In genomic region chr15:81859330-81860255, GRCm38 (mm10) we compare ENCODE assay signal across 7 mouse cellular contexts. TPM values are rescaled to one million over a fixed set of nuclear protein-coding genes. Genes with fewer than 3 reads are reported as not detected.
DNase-seq lines count a peak whose midpoint lies in the region; ATAC-seq and TF ChIP-seq lines count a peak whose summit lies in the region.

No protein-coding gene starts in this region.

- peak overlapping the region; percentile 93 for H3K27ac ChIP-seq in embryonic facial prominence, embryonic 10.5 days (replicated peaks)
- H3K27ac ChIP-seq in intestine, postnatal 0 days (ENCODE audit: low read depth, low read length), result peak overlapping the region; percentile 92
- H3K27ac ChIP-seq in midbrain, embryonic 12.5 days (replicated peaks), result peak overlapping the region; percentile 85
- H3K27ac ChIP-seq in small intestine, adult 2 months (ENCODE audit: insufficient read depth, low read depth, low read length), result peak overlapping the region; percentile 99

- H3K4me3 ChIP-seq in embryonic facial prominence, embryonic 10.5 days, result peak overlapping the region; percentile 89
- H3K4me3 ChIP-seq in intestine, postnatal 0 days (ENCODE audit: low read depth, low read length), result peak overlapping the region; percentile 84
- H3K4me3 ChIP-seq in midbrain, embryonic 12.5 days, result peak overlapping the region; percentile 91
- H3K4me3 ChIP-seq in small intestine, adult 2 months (ENCODE audit: low read depth, low read length), result peak overlapping the region; percentile 88

- peaks cover 14% of the 10 kb centered on the region for H3K36me3 ChIP-seq in embryonic facial prominence, embryonic 10.5 days (replicated peaks)
- peaks cover 11% of the 10 kb centered on the region; the same call in 1 of the 2 replicates for H3K36me3 ChIP-seq in intestine, postnatal 0 days (ENCODE audit: control insufficient read depth, insufficient read depth)
- H3K36me3 ChIP-seq in midbrain, embryonic 12.5 days, result peaks cover 10% of the 10 kb centered on the region
- H3K36me3 ChIP-seq in small intestine, adult 2 months (ENCODE audit: control insufficient read depth, insufficient read depth, low read length), result peaks cover 6% of the 10 kb centered on the region; the same call in 1 of the 2 replicates

- H3K9ac ChIP-seq in intestine, postnatal 0 days (ENCODE audit: low read depth, low read length), result peak overlapping the region; percentile 82
- peak overlapping the region; percentile 86 for H3K9ac ChIP-seq in midbrain, embryonic 12.5 days (replicated peaks)

- no peaks in the 10 kb centered on the region for H3K9me3 ChIP-seq in embryonic facial prominence, embryonic 10.5 days
- H3K9me3 ChIP-seq in intestine, postnatal 0 days (ENCODE audit: control insufficient read depth), result no peaks in the 10 kb centered on the region
- H3K9me3 ChIP-seq in midbrain, embryonic 12.5 days, result no peaks in the 10 kb centered on the region

- no peak for TF ChIP-seq CTCF in intestine, postnatal 0 days (IDR thresholded peaks at IDR 0.05; ENCODE audit: low read depth)
- no peak for TF ChIP-seq CTCF in small intestine, adult 2 months (IDR thresholded peaks at IDR 0.05; ENCODE audit: extremely low read depth, insufficient read length, insufficient replicate concordance, low read depth, low read length)

- H3K4me2 ChIP-seq in intestine, postnatal 0 days (replicated peaks; ENCODE audit: low read depth), result peak overlapping the region; percentile 65
- peak overlapping the region; percentile 96 for H3K4me2 ChIP-seq in midbrain, embryonic 12.5 days (replicated peaks)

- H3K4me1 ChIP-seq in embryonic facial prominence, embryonic 10.5 days, result peaks cover 37% of the 10 kb centered on the region
- H3K4me1 ChIP-seq in intestine, postnatal 0 days (replicated peaks; ENCODE audit: control insufficient read depth, insufficient read depth, low read length), result 0 out of 2 replicates have a peak, but pooled peaks cover 4% of the 10 kb centered on the region
- H3K4me1 ChIP-seq in midbrain, embryonic 12.5 days, result peaks cover 26% of the 10 kb centered on the region
- peaks cover 8% of the 10 kb centered on the region; the same call in 1 of the 2 replicates for H3K4me1 ChIP-seq in small intestine, adult 2 months (ENCODE audit: control insufficient read depth, insufficient read depth, insufficient read length, low read length)

- TF ChIP-seq POLR2A in small intestine, adult 2 months (IDR thresholded peaks at IDR 0.05; ENCODE audit: low read depth, low read length), result no peak; the same call in 1 of the 2 replicates

- intact Hi-C loops in left cerebral cortex, postnatal 4 days (cut with DNase I), result no loop called here

- DNase-seq in adrenal gland, adult 8-10 months, result peak; percentile 86
- DNase-seq in embryonic facial prominence, embryonic 10.5 days (ENCODE audit: low spot score), result peak; percentile 93
- peak; percentile 86 for DNase-seq in gonadal fat pad, adult 2 months (ENCODE audit: low read depth)
- DNase-seq in left cerebral cortex, postnatal 4 days, result peak; percentile 89

- WGBS in embryonic facial prominence, embryonic 10.5 days, result under 1% methylated on average over 39 of the region's 39 CpGs
- 1% methylated on average over 39 of the region's 39 CpGs for WGBS in intestine, postnatal 0 days
- under 1% methylated on average over 39 of the region's 39 CpGs for WGBS in midbrain, embryonic 12.5 days
- under 1% methylated on average over 39 of the region's 39 CpGs for WGBS in small intestine, adult 2 months

- peak; percentile 65 for ATAC-seq in intestine, postnatal 0 days
- ATAC-seq in midbrain, embryonic 12.5 days (ENCODE audit: low FRiP score, low read depth), result peak; percentile 63

- no peaks in the 10 kb centered on the region for H3K27me3 ChIP-seq in embryonic facial prominence, embryonic 10.5 days (replicated peaks; ENCODE audit: low read depth, poor library complexity, severe bottlenecking)
- no peaks in the 10 kb centered on the region for H3K27me3 ChIP-seq in intestine, postnatal 0 days (replicated peaks; ENCODE audit: control insufficient read depth, insufficient read depth, low read length)
- no peaks in the 10 kb centered on the region for H3K27me3 ChIP-seq in midbrain, embryonic 12.5 days
- no peaks in the 10 kb centered on the region for H3K27me3 ChIP-seq in small intestine, adult 2 months (ENCODE audit: control insufficient read depth, insufficient read depth, low read length)

RNA-seq across cellular contexts. Expression of gene Tob2, which starts 1.0 kb away (rescaled TPM):
- total RNA-seq in adrenal gland, adult 8-10 months (2022), result 10 to 100 TPM; 63.9 to 97.0 (median 69.1) TPM
- polyA plus RNA-seq in embryonic facial prominence, embryonic 10.5 days (2016; fragmentation: Nextera tagmentation; extraction: Ambion mirVana), result 20.1 and 20.3 TPM in 2 replicates
- 25.8 and 37.8 TPM in 2 replicates for polyA plus RNA-seq in gonadal fat pad, adult 2 months (2012; rRNA removed)
- polyA plus RNA-seq in intestine, postnatal 0 days (2015; fragmentation: Nextera tagmentation; extraction: Ambion mirVana), result 19.8 and 22.1 TPM in 2 replicates
- total RNA-seq in left cerebral cortex, postnatal 4 days (2021), result 10 to 100 TPM; 20.3 to 22.6 TPM
- polyA plus RNA-seq in midbrain, embryonic 12.5 days (2016; fragmentation: Nextera tagmentation; extraction: Ambion mirVana), result 20.9 and 22.2 TPM in 2 replicates
- polyA plus RNA-seq in small intestine, adult 2 months (2012; rRNA removed), result 14.7 and 33.2 TPM in 2 replicates

RNA-seq across cellular contexts. Expression of gene Phf5a, which starts 12.1 kb away (rescaled TPM):
- 10 to 100 TPM; 44.2 to 61.3 (median 51.4) TPM for total RNA-seq in adrenal gland, adult 8-10 months (2022)
- 260 and 267 TPM in 2 replicates for polyA plus RNA-seq in embryonic facial prominence, embryonic 10.5 days (2016; fragmentation: Nextera tagmentation; extraction: Ambion mirVana)
- 31.5 and 41.4 TPM in 2 replicates for polyA plus RNA-seq in gonadal fat pad, adult 2 months (2012; rRNA removed)
- 75.9 and 79.2 TPM in 2 replicates for polyA plus RNA-seq in intestine, postnatal 0 days (2015; fragmentation: Nextera tagmentation; extraction: Ambion mirVana)
- 10 to 100 TPM; 51.8 to 59.7 TPM for total RNA-seq in left cerebral cortex, postnatal 4 days (2021)
- polyA plus RNA-seq in midbrain, embryonic 12.5 days (2016; fragmentation: Nextera tagmentation; extraction: Ambion mirVana), result 129 and 133 TPM in 2 replicates
- 22.6 and 47.0 TPM in 2 replicates for polyA plus RNA-seq in small intestine, adult 2 months (2012; rRNA removed)

RNA-seq across cellular contexts. Expression of gene Aco2, which starts 12.5 kb away (rescaled TPM):
- 100 to 1,000 TPM; 297 to 630 (median 469) TPM for total RNA-seq in adrenal gland, adult 8-10 months (2022)
- polyA plus RNA-seq in embryonic facial prominence, embryonic 10.5 days (2016; fragmentation: Nextera tagmentation; extraction: Ambion mirVana), result 153 TPM in 2 replicates
- polyA plus RNA-seq in gonadal fat pad, adult 2 months (2012; rRNA removed), result 305 and 314 TPM in 2 replicates
- polyA plus RNA-seq in intestine, postnatal 0 days (2015; fragmentation: Nextera tagmentation; extraction: Ambion mirVana), result 192 and 209 TPM in 2 replicates
- 100 to 1,000 TPM; 273 to 304 TPM for total RNA-seq in left cerebral cortex, postnatal 4 days (2021)
- 170 and 177 TPM in 2 replicates for polyA plus RNA-seq in midbrain, embryonic 12.5 days (2016; fragmentation: Nextera tagmentation; extraction: Ambion mirVana)
- polyA plus RNA-seq in small intestine, adult 2 months (2012; rRNA removed), result 266 and 416 TPM in 2 replicates

RNA-seq across cellular contexts. Expression of gene Tef, which starts 57.4 kb away (rescaled TPM):
- total RNA-seq in adrenal gland, adult 8-10 months (2022), result 100 to 1,000 TPM in 3 of 4 experiments, 10 to 100 TPM in 1; 93.1 to 190 (median 160) TPM
- 15.9 and 16.0 TPM in 2 replicates for polyA plus RNA-seq in embryonic facial prominence, embryonic 10.5 days (2016; fragmentation: Nextera tagmentation; extraction: Ambion mirVana)
- polyA plus RNA-seq in gonadal fat pad, adult 2 months (2012; rRNA removed), result 60.0 and 63.8 TPM in 2 replicates
- polyA plus RNA-seq in intestine, postnatal 0 days (2015; fragmentation: Nextera tagmentation; extraction: Ambion mirVana), result 13.4 and 16.0 TPM in 2 replicates
- total RNA-seq in left cerebral cortex, postnatal 4 days (2021), result 10 to 100 TPM; 68.1 to 69.6 TPM
- 30.5 and 32.4 TPM in 2 replicates for polyA plus RNA-seq in midbrain, embryonic 12.5 days (2016; fragmentation: Nextera tagmentation; extraction: Ambion mirVana)
- polyA plus RNA-seq in small intestine, adult 2 months (2012; rRNA removed), result 5.6 and 9.4 TPM in 2 replicates

Comparison
In these comparisons a context has a peak if more than half of its experiments do, and no peak if none do; other contexts are left out.
1. Peak in every context shown above with its lines: DNase-seq, ATAC-seq, H3K4me3 ChIP-seq and H3K27ac ChIP-seq.